ENCODE assay signal across 10 mouse cellular contexts in the genomic region with DNA sequence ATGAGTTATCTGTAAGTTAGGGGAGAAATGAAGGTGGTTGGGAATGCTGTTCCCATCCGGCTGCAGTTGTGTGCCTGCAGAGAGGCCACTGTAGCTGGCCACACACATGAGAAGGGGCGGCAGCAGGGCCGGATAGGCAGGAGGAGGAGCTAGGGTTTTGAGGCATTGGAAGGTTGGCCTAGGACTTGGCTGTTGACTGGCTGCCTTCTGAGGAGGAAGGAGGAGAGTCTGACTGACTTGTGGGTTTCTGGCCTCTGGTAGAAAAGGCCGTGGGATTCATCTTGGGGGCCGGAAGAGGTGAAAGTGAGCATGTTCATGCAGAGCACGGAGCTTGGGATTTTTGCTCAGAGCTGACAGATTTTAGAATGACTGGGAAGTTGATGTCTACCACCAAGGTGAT. TPM values are rescaled to one million over a fixed set of nuclear protein-coding genes. Genes with fewer than 3 reads are reported as not detected.
DNase-seq lines count a peak whose midpoint lies in the region; ATAC-seq and TF ChIP-seq lines count a peak whose summit lies in the region.
"Had no signal": no experiment of that assay in that cellular context is flagged by ENCODE, and none has a peak within 500 bp of the region (broad histone marks: within the 10 kb centered on the region; RNA-seq: fewer than 3 reads in every experiment).

No protein-coding gene starts in this region.

- peak; percentile 22; the same call in 1 of the 2 replicates for ATAC-seq in lung, postnatal 0 days
- ATAC-seq: forebrain, embryonic 14.5 days had no signal

- H3K27ac ChIP-seq in lung, postnatal 0 days (ENCODE audit: low read length): no peak overlapping the region
- H3K27ac ChIP-seq: liver, embryonic 15.5 days had no signal

- DNase-seq in spleen, postnatal 36 days (ENCODE audit: low spot score in 2 of 2): peak; percentile 49 to 52
- DNase-seq in spleen, adult 12 weeks (ENCODE audit: low spot score): no peak
- peak; percentile 26 for DNase-seq in induced T-regulatory cell, adult 2 months (ENCODE audit: low read depth)
- peak; percentile 44 for DNase-seq in lung, postnatal 0 days (ENCODE audit: low spot score)
- DNase-seq in thymus, postnatal 4 days: peak; percentile 57
- DNase-seq in testis, postnatal 10 days (ENCODE audit: low spot score): no peak
- DNase-seq in frontal cortex, postnatal 14 days (ENCODE audit: low spot score in 2 of 2): no peak
- DNase-seq in right cerebral cortex, postnatal 10 days (ENCODE audit: low spot score in 2 of 2): no peak

- H3K4me1 ChIP-seq in lung, postnatal 0 days (ENCODE audit: insufficient read depth, low read depth, low read length): no peaks in the 10 kb centered on the region

- no peaks in the 10 kb centered on the region for H3K36me3 ChIP-seq in lung, postnatal 0 days (ENCODE audit: insufficient read depth, low read length)

- no peaks in the 10 kb centered on the region for H3K9me3 ChIP-seq in lung, postnatal 0 days (ENCODE audit: low read length)
- H3K9me3 ChIP-seq: liver, embryonic 15.5 days had no signal

- 67% methylated on average over 6 of the region's 6 CpGs for WGBS in lung, postnatal 0 days

- no peak overlapping the region for H3K9ac ChIP-seq in lung, postnatal 0 days (replicated peaks; ENCODE audit: low read depth)
- H3K9ac ChIP-seq: liver, embryonic 15.5 days had no signal

- H3K4me3 ChIP-seq in lung, postnatal 0 days (ENCODE audit: low read depth, low read length): no peak overlapping the region
- H3K4me3 ChIP-seq: liver, embryonic 15.5 days had no signal

- TF ChIP-seq EP300 in lung, postnatal 0 days (IDR thresholded peaks at IDR 0.05): no peak

- no peak overlapping the region for H3K4me2 ChIP-seq in lung, postnatal 0 days (replicated peaks; ENCODE audit: low read depth, low read length)
- H3K4me2 ChIP-seq: liver, embryonic 15.5 days had no signal

- H3K27me3 ChIP-seq in lung, postnatal 0 days (replicated peaks; ENCODE audit: insufficient read depth, low read length): no peaks in the 10 kb centered on the region
- H3K27me3 ChIP-seq: liver, embryonic 15.5 days had no signal

- TF ChIP-seq CTCF in lung, postnatal 0 days (IDR thresholded peaks at IDR 0.05): no peak

RNA-seq across cellular contexts. Expression of a gene that starts 32.1 kb away (rescaled TPM):
- polyA plus RNA-seq in lung, postnatal 0 days (2015; fragmentation: Nextera tagmentation; extraction: Ambion mirVana): 6.0 and 7.7 TPM in 2 replicates

Comparison
In these comparisons a context has a peak if more than half of its experiments do, and no peak if none do; other contexts are left out.
1. DNase-seq: peak in spleen, postnatal 36 days (2 of 2), induced T-regulatory cell, adult 2 months (single experiment), lung, postnatal 0 days (single experiment) and thymus, postnatal 4 days (single experiment); none in spleen, adult 12 weeks (single experiment), testis, postnatal 10 days (single experiment), frontal cortex, postnatal 14 days (0 of 2) and right cerebral cortex, postnatal 10 days (0 of 2).